Comparison of ENCODE assay signal across 22 mouse cellular contexts in genomic region chr5:128980857-128981256, GRCm38 (mm10). TPM values are rescaled to one million over a fixed set of nuclear protein-coding genes. Genes with fewer than 3 reads are reported as not detected.
"Had no signal": no experiment of that assay in that cellular context is flagged by ENCODE, and none has a peak within 500 bp of the region (broad histone marks: within the 10 kb centered on the region; RNA-seq: fewer than 3 reads in every experiment).

No protein-coding gene starts in this region.

- H3K4me2 ChIP-seq: limb, embryonic 12.5 days; limb, embryonic 13.5 days; limb, embryonic 15.5 days; liver, embryonic 11.5 days; liver, embryonic 12.5 days; liver, embryonic 13.5 days; liver, embryonic 15.5 days; lung, embryonic 14.5 days; lung, embryonic 15.5 days; midbrain, embryonic 12.5 days; midbrain, embryonic 13.5 days; midbrain, embryonic 15.5 days; neural tube, embryonic 12.5 days had no signal

- H3K9ac ChIP-seq: limb, embryonic 12.5 days; limb, embryonic 13.5 days; limb, embryonic 15.5 days; liver, embryonic 12.5 days; liver, embryonic 13.5 days; liver, embryonic 14.5 days; liver, embryonic 15.5 days; lung, embryonic 14.5 days; lung, embryonic 15.5 days; midbrain, embryonic 12.5 days; midbrain, embryonic 13.5 days; midbrain, embryonic 15.5 days; neural tube, embryonic 12.5 days had no signal

- H3K4me1 ChIP-seq: limb, embryonic 12.5 days; limb, embryonic 13.5 days; limb, embryonic 15.5 days; liver, embryonic 13.5 days; lung, embryonic 15.5 days had no signal

- H3K27me3 ChIP-seq: limb, embryonic 12.5 days; limb, embryonic 13.5 days; limb, embryonic 15.5 days; liver, embryonic 12.5 days; liver, embryonic 13.5 days; liver, embryonic 15.5 days; lung, embryonic 15.5 days; megakaryocyte, embryonic 14.5 days; midbrain, embryonic 13.5 days; midbrain, embryonic 15.5 days; neural tube, embryonic 12.5 days had no signal

- H3K9me3 ChIP-seq: limb, embryonic 10.5 days; limb, embryonic 15.5 days; liver, embryonic 13.5 days; liver, embryonic 15.5 days; lung, embryonic 15.5 days; midbrain, embryonic 12.5 days; midbrain, embryonic 13.5 days; midbrain, embryonic 15.5 days; neural tube, embryonic 12.5 days had no signal

- H3K4me3 ChIP-seq: limb, embryonic 10.5 days; limb, embryonic 12.5 days; limb, embryonic 13.5 days; limb, embryonic 15.5 days; liver, embryonic 12.5 days; liver, embryonic 13.5 days; liver, embryonic 15.5 days; lung, embryonic 15.5 days; megakaryocyte, embryonic 14.5 days; midbrain, embryonic 10.5 days; midbrain, embryonic 12.5 days; midbrain, embryonic 13.5 days; midbrain, embryonic 15.5 days; myocyte; neural tube, embryonic 12.5 days had no signal

- H3K27ac ChIP-seq: limb, embryonic 10.5 days; limb, embryonic 12.5 days; limb, embryonic 13.5 days; limb, embryonic 15.5 days; liver, embryonic 12.5 days; liver, embryonic 13.5 days; liver, embryonic 14.5 days; liver, embryonic 15.5 days; lung, embryonic 15.5 days; macrophage; midbrain, embryonic 10.5 days; midbrain, embryonic 12.5 days; midbrain, embryonic 13.5 days; midbrain, embryonic 15.5 days; neural tube, embryonic 12.5 days had no signal

RNA-seq across cellular contexts. Expression of gene Rimbp2, which starts 27.6 kb away (rescaled TPM):
- polyA plus RNA-seq: liver, adult 2 months; liver, embryonic 12.5 days; liver, embryonic 13.5 days; liver, embryonic 15.5 days; liver, embryonic 16.5 days; lung, embryonic 14.5 days; lung, postnatal 0 days; macrophage; myocyte had no signal
